Mouse (Mus musculus) erythroblast, embryonic 14.5 days (primary cell): ENCODE results near the gene Gfy.

Experiments used
- GATA1 ChIP-seq: IDR thresholded peaks from 2 replicates; pipeline ENCODE4 v1.6.1; 2012; ENCODE audit warnings: low read length, inconsistent platforms, mixed read lengths
- TAL1 ChIP-seq: IDR thresholded peaks from 3 replicates; pipeline ENCODE4 v1.6.1; 2012; ENCODE audit warnings: low read length, inconsistent platforms, mixed read lengths

GRCm38 (mm10) chr7:45216442-45217183 is 37.2 kb upstream of the Gfy start:
- TF ChIP-seq GATA1 (no peak), TAL1 (no peak)
